Mouse (Mus musculus): ENCODE results near the gene B4galt5.

- TF ChIP-seq USF2 (conservative IDR thresholded peaks at IDR 0.05; ENCODE audit: low read depth, low read length) (no peak), ZC3H11A (IDR thresholded peaks at IDR 0.05; ENCODE audit: low read depth, low read length) (no peak), HCFC1 (IDR thresholded peaks at IDR 0.05; ENCODE audit: low read depth, low read length) (no peak), NRF1 (IDR thresholded peaks at IDR 0.05; ENCODE audit: low read depth, low read length) (no peak), POLR2A (IDR thresholded peaks at IDR 0.05; ENCODE audit: low read depth, low read length) (no peak), E2F4 (IDR thresholded peaks at IDR 0.05; ENCODE audit: insufficient replicate concordance, low read depth, low read length) (no peak), MAX (IDR thresholded peaks at IDR 0.05; ENCODE audit: low read length) (no peak), JUN (IDR thresholded peaks at IDR 0.05; ENCODE audit: insufficient read depth, low read depth, low read length) (no peak)
Measured at GRCm38 (mm10) chr2:167302641-167303040, 46.3 kb downstream of the B4galt5 start.
